Mouse (Mus musculus) urinary bladder, postnatal 0 days (tissue): ENCODE data around the gene Stam2. TPM values are rescaled to one million over a fixed set of nuclear protein-coding genes. Genes with fewer than 3 reads are reported as not detected.

Experiments
- polyA plus RNA-seq: library from polyadenylated mRNA; unstranded; fragments of >200 nt; fragmentation: Nextera tagmentation; extraction: Ambion mirVana; gene quantifications from 2 replicates; pipeline ENCODE4 v1.2.1, GENCODE M21; 2015

Gene Stam2
- polyA plus RNA-seq, result 29.1 and 30.7 TPM in 2 replicates

DNA sequence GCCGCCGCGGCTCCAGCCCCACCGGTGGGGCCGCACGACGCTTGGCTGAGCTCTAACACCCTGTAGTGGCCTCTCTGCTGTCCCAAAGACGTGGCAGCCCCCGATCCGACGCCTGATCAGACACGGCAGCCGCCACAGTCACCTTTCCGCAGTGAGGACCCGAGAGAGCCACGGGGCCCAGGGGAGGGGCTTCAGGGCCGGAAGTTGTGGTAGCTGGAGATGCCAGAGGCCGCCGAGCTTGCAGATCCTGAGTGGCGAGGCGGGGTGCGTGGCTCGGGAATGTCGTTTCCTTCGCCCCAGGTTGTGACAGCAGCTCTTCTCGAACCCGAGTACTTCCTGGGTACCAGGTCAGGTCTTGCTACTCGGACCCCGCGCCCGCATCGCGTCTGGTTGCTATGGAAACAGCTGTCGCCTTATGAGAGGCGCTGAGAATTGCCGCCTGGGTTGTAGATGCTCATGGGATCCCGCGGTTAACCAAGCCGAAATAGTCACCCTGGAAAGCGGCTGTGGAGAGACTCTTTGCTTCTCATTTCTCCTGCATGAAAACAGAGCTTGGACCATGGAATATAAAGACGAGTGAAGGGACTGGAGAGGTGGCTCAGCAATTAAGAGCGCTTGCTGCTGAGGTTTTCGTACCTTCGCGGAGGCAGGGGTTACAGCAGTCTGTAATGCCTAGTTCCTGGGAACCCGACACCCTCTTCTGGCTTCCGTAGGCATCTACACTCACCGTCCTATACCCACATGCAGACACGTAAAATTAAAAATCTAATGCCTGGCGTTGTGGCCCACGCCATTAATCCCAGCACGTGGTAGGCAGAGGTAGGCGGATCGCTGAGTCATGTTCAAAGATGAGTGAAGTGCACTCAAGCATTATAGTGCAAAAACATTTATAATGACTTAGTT is at the start of gene Stam2:
Stam2 (minus strand) TSS at position 26 of the 903 bp plus-strand sequence.

DNA sequence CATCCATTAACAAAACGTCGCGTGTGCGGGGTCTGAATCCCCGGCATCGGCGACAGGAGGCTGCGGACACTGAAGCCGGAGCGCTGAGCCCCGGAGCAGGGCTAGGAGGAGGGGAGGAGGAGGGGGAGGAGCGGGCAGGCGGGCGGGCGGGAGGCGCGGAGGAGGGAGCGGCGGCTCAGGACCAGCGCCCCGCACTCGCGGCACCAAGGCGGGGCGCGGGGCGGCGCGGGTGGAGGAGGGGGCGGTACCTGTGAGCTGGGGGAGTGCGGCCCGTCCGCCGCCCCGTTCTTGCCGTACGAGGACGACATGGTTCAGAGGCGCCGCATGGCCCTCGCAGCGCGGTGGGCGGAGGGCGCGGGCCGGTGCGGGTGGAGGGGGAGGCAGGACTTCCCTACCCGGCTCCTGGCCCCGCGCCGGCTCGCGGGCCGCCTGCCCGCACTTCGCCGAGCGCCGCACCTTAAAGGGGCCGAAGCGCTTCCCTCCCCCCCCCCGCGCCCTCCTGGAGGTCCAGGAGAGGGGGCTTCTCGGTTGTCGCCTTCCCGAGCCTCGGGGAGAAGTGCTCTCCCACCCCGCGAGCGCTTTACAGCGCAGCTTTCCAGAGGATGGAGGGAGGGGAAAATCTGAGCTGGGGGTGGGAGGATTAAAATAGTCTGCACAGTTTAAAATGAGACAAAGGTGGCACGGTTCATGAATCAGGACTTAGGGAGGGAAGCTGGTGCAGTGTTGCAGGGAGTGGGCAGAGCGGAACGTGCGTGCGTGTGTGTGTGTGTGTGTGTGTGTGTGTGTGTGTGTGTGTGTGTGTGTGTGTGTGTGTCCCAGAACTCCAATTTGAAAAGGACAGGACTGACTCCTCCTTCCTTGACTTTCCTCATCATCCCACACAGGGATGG is 65.8 kb downstream of the Stam2 start, which contains the start of gene Cacnb4:
Cacnb4 (minus strand) TSS at position 809 of the 890 bp plus-strand sequence.

Other genes with a start within 250 kb of the Stam2 start
- gene Cacnb4, start 65.5 kb downstream of the Stam2 start, polyA plus RNA-seq, result 1.6 and 4.0 TPM in 2 replicates
- 3.4 and 3.7 TPM in 2 replicates for gene Fmnl2, start 115.6 kb upstream of the Stam2 start, polyA plus RNA-seq